Mouse (Mus musculus): ENCODE measurements at regions not wholly inside any gene's neighbourhood (a gene's known extent, or its start where the extent isn't known, plus 50 kb on each side); places are given as distances from the start of the nearest gene placed in this dataset.

GRCm38 (mm10) chr17:85757647-85758046 is 69.6 kb upstream of the Six2 start:
- DNase-seq: no peak

DNA sequence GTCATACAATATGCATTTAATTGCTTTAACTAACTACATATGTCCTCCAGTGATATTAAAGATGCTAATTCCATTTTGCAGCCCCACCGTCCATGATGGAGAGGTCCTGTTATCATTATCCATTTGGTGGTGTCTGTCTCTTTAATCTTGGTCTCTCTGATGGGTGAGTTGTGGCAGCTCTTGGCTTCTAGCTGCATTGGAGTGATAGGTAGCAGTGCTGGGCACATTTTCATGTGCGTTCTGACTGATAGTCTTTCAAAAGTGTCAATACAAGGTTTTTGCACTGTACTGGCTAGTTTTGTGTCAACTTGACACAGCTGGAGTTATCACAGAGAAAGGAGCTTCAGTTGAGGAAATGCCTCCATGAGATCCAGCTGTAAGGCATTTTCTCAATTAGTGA is 67.5 kb upstream of the Six2 start:
- no peak for DNase-seq

DNA sequence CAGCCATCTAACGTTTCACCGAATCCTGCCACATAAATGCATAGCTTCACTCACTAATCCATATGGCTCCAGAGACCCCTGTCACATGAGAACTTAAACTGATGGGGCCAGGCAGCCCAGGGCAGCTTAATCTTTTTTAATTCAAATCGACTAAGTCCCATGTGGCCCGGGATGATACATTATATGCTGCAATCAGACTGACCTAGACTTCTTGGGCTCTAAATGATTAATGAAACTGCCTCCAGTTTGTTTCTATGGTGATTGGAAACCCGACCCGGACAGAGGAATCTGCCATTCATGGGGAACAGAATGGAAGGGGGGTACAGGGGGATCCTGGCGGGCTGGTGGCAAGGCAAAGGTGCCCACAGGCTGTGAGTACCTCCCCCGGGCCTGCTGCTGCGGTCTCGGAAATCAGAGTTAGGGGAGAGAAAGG is 60.6 kb upstream of the Six2 start:
- DNase-seq: no peak

GRCm38 (mm10) chr17:85747976-85748648 is 60.0 kb upstream of the Six2 start:
- DNase-seq: no peak
